Comparison of ENCODE assay signal across 9 mouse cellular contexts in genomic region chr8:86901972-86902371, GRCm38 (mm10). TPM values are rescaled to one million over a fixed set of nuclear protein-coding genes. Genes with fewer than 3 reads are reported as not detected.
DNase-seq lines count a peak whose midpoint lies in the region; ATAC-seq lines count a peak whose summit lies in the region.
"Had no signal": no experiment of that assay in that cellular context is flagged by ENCODE, and none has a peak within 500 bp of the region (broad histone marks: within the 10 kb centered on the region; RNA-seq: fewer than 3 reads in every experiment).

No protein-coding gene starts in this region.

- WGBS in embryonic facial prominence, embryonic 14.5 days, result 19% methylated on average over 5 of the region's 5 CpGs
- WGBS in lung, embryonic 16.5 days, result 39% methylated on average over 5 of the region's 5 CpGs

- no peaks in the 10 kb centered on the region for H3K9me3 ChIP-seq in embryonic facial prominence, embryonic 14.5 days (ENCODE audit: control insufficient read depth, low read length)
- no peaks in the 10 kb centered on the region for H3K9me3 ChIP-seq in lung, embryonic 16.5 days (ENCODE audit: control insufficient read depth, low read length)
- H3K9me3 ChIP-seq: hindbrain, embryonic 15.5 days; limb, embryonic 15.5 days had no signal

- no peak for ATAC-seq in embryonic facial prominence, embryonic 14.5 days (ENCODE audit: low read depth)
- ATAC-seq in lung, embryonic 16.5 days (ENCODE audit: low read depth), result peak; percentile 74
- ATAC-seq in megakaryocyte-erythroid progenitor cell, adult 5-6 weeks (replicated peaks; ENCODE audit: low FRiP score, low TSS enrichment, poor library complexity, severe bottlenecking), result no peak

- no peak overlapping the region for H3K4me2 ChIP-seq in embryonic facial prominence, embryonic 14.5 days (ENCODE audit: low read depth, low read length)
- H3K4me2 ChIP-seq in lung, embryonic 16.5 days (ENCODE audit: low read depth, low read length), result no peak overlapping the region
- H3K4me2 ChIP-seq: hindbrain, embryonic 15.5 days; limb, embryonic 15.5 days had no signal

- no peak overlapping the region for H3K9ac ChIP-seq in embryonic facial prominence, embryonic 14.5 days (ENCODE audit: low read depth, low read length)
- no peak overlapping the region for H3K9ac ChIP-seq in lung, embryonic 16.5 days (ENCODE audit: low read length)
- H3K9ac ChIP-seq: hindbrain, embryonic 15.5 days; limb, embryonic 15.5 days had no signal

- no peaks in the 10 kb centered on the region for H3K27me3 ChIP-seq in embryonic facial prominence, embryonic 14.5 days (replicated peaks; ENCODE audit: control insufficient read depth, insufficient read depth, low read length)
- no peaks in the 10 kb centered on the region for H3K27me3 ChIP-seq in lung, embryonic 16.5 days (ENCODE audit: control insufficient read depth, insufficient read depth, low read depth, low read length)
- H3K27me3 ChIP-seq: hindbrain, embryonic 15.5 days; limb, embryonic 15.5 days had no signal

- no peaks in the 10 kb centered on the region for H3K4me1 ChIP-seq in embryonic facial prominence, embryonic 14.5 days (ENCODE audit: control insufficient read depth, insufficient read depth, low read length)
- H3K4me1 ChIP-seq in lung, embryonic 16.5 days (replicated peaks; ENCODE audit: control insufficient read depth, insufficient read depth, low read length), result no peaks in the 10 kb centered on the region
- H3K4me1 ChIP-seq: hindbrain, embryonic 15.5 days; limb, embryonic 15.5 days had no signal

- peak; percentile 34 for DNase-seq in Muller cell, postnatal 12 days (ENCODE audit: inconsistent ontology term)
- DNase-seq in embryonic facial prominence, embryonic 14.5 days (ENCODE audit: low spot score), result peak; percentile 30
- peak; percentile 58 for DNase-seq in heart, postnatal 4 days
- DNase-seq in right cerebral cortex, postnatal 10 days (ENCODE audit: low spot score in 2 of 2), result no peak
- no peak for DNase-seq in spleen, adult 18-20 months

- H3K27ac ChIP-seq in embryonic facial prominence, embryonic 14.5 days (replicated peaks; ENCODE audit: low read depth, low read length), result no peak overlapping the region
- peak overlapping the region; percentile 52 for H3K27ac ChIP-seq in lung, embryonic 16.5 days (ENCODE audit: low read length)
- H3K27ac ChIP-seq: hindbrain, embryonic 15.5 days; limb, embryonic 15.5 days had no signal

- H3K4me3 ChIP-seq in embryonic facial prominence, embryonic 14.5 days (ENCODE audit: low read depth, low read length), result no peak overlapping the region
- no peak overlapping the region for H3K4me3 ChIP-seq in lung, embryonic 16.5 days (ENCODE audit: low read length)
- H3K4me3 ChIP-seq: hindbrain, embryonic 15.5 days; limb, embryonic 15.5 days had no signal

- H3K36me3 ChIP-seq in embryonic facial prominence, embryonic 14.5 days (ENCODE audit: control insufficient read depth, insufficient read depth, low read length), result no peaks in the 10 kb centered on the region
- H3K36me3 ChIP-seq in lung, embryonic 16.5 days (ENCODE audit: control insufficient read depth, insufficient read depth, low read length), result no peaks in the 10 kb centered on the region
- H3K36me3 ChIP-seq: hindbrain, embryonic 15.5 days; limb, embryonic 15.5 days had no signal

RNA-seq across cellular contexts. Expression of gene N4bp1, which starts 16.9 kb away (rescaled TPM):
- polyA plus RNA-seq in embryonic facial prominence, embryonic 14.5 days (2014; fragmentation: Nextera tagmentation; extraction: Ambion mirVana), result 10.6 and 10.7 TPM in 2 replicates
- 10 to 100 TPM; 23.3 to 24.0 TPM for total RNA-seq in heart, postnatal 4 days (2021)
- 6.4 and 7.2 TPM in 2 replicates for polyA plus RNA-seq in lung, embryonic 16.5 days (2015; fragmentation: Nextera tagmentation; extraction: Ambion mirVana)
- 15.9 and 17.0 TPM in 2 replicates for total RNA-seq in megakaryocyte-erythroid progenitor cell, adult 5-6 weeks (2014; fragmentation: Nextera tagmentation)
- total RNA-seq in megakaryocyte-erythroid progenitor cell, adult 5-6 weeks (2017), result 11.1 and 14.5 TPM in 2 replicates

Comparison
In these comparisons a context has a peak if more than half of its experiments do, and no peak if none do; other contexts are left out.
1. DNase-seq: peak in Muller cell, postnatal 12 days (single experiment), embryonic facial prominence, embryonic 14.5 days (single experiment) and heart, postnatal 4 days (single experiment); none in right cerebral cortex, postnatal 10 days (0 of 2) and spleen, adult 18-20 months (0 of 2).